Mouse (Mus musculus) c-Kit-positive CD71-positive TER-119-positive erythroid progenitor cells, embryonic 14.5 days (primary cell): ENCODE results near the gene Adam1b.

ENCODE experiments used
- DNase-seq: peaks from one replicate; pipeline ENCODE4 v3.0.0-alpha.2; 2013; ENCODE audit warnings: low spot score

Gene Adam1b

DNA sequence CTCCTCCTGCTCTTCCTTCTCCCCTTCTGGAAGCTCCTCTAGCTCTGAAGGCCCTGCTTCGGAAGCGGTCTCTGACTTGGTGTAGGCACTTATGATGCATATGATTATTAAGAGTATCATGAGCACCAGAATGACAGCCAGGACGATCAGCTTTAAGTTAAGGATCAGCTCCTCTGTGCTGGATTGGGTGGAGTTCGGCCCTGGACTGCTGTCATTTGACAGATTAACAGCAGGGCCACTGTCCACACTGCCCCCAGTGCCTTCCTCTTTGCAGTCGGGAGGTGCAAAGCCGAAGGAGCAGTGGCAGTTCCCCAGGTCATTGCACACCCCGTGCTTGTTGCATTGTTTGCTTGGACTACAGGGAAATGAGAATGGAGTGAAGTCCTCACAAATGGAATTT, 2.5 kb downstream of the Adam1b start:
- DNase-seq: no peak

DNA sequence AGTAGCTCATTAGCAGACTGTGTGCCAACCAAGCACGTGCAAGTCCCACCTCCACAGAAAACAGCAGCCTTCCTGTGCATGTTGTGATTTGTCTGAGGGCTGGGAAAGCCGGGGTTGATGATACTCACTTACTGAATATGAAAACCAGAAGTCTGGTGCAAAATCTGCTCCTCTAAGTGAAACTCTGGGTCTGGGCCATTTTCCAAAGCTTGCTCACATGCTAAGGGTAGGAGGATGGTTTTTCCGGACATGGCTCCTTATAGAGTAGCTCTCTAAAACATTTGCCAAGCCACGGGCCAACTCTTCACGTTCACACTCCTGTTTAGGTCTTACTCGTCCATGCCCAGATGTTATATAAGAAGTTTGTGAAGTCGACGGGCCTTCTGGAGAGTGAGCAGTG, 9.9 kb downstream of the Adam1b start:
- DNase-seq: no peak

DNA sequence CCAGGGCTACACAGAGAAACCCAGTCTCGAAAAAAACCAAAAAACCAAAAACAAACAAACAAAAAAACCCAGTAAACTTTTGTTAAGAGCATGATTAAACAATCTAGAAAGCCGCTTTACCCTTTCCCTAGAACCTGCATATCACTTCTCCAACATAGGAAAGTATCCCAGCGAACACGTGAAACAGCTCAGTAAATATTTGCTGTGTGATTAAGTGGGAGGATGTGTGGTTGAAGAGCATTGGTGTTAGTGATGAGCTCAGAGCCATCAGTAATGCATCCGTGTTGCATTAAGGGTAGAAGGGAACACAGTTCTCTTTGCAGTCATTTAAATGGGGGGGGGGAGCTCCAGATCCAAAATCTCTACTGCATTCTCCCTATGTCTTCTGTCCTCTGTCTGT, 18.4 kb downstream of the Adam1b start:
- DNase-seq: no peak

DNA sequence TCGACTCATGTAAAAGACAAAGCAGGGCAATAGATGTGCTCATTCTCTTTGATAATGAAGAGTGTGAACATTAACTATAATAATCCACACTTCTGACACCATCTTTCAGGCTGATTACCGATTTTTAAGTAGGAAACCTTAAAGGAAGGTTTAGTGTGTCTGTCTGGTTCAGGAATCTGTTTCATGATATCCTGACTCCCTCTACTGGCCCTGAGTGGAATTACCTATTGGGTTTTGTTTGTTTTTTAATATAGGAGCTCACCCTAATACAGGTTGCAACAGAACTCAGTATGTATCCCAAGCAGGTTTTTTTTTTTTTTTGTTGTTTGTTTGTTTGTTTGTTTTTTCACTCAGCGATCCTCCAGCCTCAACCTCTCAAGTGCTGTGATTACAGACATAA, 25.6 kb downstream of the Adam1b start:
- peak; percentile 81 for DNase-seq

DNA sequence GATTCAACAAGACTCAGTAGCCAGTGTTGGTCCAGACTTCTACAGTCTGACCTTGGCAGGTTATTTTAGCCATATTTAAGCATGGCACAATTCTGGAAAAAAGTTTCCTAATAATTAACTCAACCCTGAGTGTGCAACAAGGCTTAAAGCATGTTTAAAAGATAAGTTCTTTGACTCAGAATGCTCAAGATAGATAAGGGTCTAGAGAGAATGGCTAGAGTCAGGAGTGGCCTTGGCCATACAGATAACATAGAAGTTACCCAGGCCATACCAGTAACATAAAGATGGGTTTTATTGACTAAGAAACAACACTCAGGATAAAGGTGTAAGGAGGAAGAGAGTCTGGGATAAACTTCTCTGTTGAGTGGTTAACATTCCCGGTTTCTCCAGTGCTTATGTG, 27.2 kb downstream of the Adam1b start:
- peak; percentile 66 for DNase-seq

DNA sequence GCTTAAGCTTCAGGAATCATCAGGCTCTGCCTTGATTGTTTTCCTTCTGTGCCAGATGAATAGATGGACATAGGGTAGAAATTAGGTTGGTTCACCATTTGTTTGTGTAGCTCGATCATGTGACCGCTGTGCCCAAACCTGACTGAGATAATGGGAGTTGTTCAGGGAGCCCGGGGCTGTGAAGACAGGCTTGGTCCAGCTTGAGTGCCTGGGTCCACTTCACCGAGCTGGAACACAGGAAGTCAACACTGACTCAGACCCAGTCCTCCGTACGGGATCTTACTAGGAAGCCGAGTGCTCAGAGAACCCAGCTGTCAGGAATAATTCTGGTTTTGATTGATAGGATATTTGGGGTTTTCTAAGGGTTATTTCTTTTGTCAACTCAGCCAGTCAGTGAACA, 28.6 kb downstream of the Adam1b start:
- DNase-seq: no peak

DNA sequence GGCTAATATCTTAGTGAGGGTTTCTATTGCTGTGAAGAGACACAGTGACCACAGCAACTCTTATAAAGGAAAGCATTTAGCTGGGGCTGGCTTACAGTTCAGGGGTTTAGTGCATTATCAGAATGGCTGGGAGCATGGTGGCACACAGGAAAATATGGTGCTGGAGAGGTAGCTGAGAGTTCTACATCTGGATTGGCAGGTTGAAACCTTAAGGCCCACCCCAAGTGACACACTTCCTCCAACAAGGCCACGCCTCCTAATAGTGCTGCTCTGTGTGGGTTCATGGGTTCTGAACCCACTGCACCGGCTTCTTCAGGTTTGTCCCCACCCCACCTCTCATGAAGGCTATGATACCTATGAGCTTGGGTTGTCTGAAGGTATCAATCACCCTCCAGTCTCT, 30.8 kb downstream of the Adam1b start:
- DNase-seq: no peak

DNA sequence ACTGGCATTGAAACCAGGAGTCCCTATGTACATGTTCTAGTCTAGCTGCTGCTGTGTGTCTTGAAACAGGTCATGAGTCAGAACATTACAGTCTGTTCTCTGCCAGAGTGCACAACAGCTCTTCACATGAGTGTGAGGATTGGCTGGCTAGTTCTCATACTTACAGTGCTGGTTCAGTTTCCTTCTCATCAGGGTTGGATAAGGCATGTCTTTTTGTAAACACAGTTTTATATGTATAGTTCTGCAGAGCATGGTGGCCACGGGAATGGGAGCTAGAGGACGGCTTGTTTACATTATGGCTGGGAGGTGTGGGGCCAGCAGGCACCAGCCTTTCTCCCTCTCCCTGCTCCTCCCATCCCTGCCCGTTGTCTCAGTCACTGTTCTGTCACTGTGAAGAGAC, 33.7 kb downstream of the Adam1b start:
- no peak for DNase-seq

DNA sequence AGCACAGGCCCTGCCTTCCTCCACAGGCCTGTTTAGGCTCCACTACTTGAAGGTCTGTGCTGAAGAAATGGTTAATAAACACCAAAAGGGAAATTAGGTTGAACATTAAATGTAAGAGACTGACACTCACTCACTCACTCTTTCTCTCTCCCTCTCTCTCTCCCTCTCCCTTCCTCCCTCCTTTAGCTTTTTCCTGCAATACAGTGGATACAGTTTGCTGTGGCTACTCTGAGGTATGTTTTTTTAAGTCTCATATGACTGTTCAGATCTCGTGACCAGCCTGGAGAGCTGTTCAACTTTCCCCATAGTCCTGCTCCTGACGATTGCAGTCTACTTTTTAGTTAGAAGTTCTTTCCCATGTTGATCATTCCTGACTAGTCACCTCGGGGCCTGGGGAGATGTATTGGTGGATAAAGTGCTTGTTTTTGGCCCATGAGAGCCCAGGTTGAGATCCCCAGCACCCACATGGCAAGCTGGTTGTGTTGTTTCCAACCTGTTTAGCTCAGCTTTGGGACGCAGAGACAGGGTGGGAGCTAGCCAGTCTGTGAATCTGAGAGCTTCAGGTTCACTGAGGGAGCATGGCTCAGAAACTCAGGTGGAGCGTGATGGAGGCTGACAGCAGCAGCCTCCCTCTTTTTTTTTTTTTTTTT, 39.5 kb downstream of the Adam1b start:
- no peak for DNase-seq

DNA sequence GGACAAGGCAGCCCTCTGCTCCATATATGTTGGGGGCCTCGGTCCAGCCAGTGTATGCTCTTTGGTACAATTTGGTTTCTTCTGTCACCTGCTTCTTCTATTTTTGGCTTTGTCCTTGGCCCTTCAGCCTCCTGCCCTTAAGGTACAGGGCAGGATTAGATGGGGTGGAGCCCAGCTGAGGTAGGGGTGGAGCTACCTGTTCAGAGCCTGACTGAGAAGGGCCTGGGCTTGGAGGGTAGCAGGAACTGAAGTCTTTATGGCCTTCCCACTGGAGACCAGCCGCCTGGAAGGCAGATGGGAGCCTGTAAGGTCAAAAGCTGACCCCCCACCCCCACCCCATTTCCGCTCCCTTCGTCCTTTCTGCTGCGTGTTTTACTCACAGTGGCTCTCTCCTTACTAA, 40.3 kb downstream of the Adam1b start:
- DNase-seq: no peak

DNA sequence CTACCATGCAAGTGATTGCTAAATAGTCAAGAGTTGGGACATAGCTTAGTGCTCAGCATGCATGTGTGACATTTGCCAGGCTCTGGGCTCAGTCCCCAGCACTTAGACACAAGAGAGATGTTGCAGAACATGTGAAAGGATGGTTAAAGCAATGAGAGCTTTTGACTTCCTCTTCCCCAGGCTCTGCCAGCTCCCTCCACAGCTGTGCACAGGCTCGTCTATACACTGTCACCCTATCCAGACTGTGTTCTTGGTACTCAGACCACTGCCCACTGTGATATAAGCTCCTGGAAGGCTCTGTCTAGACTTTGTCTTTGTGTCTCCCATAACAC, 41.1 kb downstream of the Adam1b start:
- DNase-seq: no peak

DNA sequence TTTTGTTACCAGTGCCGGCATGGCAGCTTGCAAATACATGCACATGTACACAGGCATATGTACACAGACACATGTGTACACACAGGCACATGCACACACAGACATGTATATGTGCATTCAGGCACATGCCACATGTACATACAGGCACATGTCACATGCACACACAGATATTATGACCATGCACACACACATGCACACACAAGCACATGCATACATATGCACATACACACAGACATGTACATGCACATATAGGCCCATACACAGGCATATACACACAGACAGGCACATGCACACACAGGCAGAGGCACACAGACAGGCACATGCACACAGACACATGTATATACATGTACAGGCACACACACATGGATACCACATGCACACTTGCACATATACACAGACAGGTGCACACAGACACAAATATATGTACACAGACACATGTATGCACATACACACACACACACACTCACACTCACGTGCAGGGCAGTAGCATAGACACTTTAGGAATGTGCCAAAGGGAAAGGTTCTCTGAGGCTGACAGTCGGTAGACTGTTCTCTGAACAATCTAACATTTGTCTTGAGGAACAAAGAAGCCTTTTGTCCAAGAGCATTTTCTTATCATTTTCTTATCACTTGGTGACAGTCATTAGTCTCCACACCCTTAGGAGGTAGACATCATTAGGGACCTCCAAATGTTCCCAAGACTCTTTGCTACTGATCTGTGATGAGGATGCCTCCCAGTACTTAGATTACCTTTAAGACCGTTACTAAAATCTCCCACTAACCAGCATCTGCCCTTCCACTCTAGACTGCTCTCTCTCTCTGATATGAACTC, 41.7 kb downstream of the Adam1b start:
- DNase-seq: no peak

DNA sequence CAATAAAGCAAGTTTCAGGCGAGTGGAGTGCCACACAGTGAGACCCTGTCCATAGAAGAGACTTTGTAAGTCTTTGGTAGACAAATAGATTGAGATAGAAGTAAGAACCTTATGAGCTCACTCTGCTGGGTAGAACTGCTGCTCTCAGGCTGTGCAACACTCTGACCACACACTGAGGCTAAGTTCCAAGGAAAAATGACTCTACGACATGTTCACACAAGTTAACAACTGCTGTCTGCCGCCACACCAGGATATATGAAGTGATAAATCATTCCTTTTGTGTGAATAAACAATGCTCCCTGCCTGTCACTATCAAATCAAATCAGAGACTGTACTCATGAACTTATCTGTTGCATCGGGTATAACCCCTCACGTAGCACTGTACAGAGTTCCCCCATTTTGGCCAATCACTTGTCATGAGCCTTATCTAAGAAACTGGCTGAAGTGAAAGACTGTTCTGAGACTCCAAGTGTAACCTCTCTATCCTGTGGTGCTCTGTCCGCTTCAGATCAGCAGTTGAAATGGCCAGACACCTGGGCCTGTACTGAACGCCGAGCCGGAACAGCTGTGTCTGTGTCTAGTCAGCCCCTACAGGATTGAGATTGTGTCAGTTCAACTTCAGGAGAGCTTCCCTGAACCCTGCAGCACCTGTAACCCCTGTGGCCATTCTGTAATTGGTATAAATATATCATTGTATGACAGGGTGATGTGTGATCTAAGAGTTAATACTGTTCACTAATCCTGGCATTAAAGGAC, 47.5 kb downstream of the Adam1b start:
- DNase-seq: no peak

DNA sequence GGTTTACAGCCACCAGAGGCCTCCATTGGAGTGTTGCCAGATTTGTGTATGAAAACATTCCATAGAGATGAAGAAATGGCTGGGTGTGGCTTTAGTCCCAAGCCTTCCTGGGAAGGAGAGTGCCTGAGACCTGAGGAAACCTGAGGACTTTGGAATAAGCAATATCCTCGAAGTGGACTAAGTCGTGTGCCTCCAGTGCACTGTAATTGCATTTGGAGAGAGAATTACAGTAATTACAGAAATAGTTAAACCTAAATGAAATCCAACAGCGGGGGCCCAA, 48.8 kb downstream of the Adam1b start:
- no peak for DNase-seq

DNA sequence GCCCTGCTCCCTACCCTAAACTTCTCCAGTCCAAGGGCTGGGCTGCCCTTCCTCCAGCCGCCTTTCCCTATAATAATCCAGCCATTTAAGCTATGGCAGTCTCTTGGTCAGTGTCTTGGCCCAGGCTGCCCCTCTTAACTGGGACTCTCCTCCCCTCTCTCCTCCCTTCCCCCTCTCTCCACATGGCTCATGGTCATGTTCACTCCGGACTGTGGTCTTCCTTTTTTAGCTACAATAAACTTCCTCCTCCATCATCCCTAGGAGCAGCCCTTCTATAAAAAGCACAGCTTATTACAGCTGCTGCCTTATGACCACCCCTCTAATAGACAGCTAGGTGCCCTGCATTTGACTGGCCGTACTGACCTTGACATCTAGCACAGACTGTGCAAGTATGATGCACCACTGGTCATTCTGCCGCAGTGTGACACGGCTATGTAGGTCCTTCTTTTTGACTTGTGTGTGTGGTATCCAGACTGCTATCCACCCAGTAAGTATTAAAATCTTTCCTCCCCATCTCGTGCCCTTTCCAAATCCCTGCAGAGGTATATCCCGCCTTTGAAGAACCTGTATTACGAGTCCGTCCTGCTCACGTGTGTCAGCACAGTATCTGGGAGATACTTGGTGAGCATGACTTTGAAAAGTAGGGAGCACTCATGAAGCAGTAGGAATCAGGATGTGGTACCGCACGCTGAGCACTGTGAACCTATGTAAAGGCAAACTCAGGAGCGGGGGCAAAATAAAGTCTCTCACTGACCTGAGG, 49.3 kb downstream of the Adam1b start:
- no peak for DNase-seq

DNA sequence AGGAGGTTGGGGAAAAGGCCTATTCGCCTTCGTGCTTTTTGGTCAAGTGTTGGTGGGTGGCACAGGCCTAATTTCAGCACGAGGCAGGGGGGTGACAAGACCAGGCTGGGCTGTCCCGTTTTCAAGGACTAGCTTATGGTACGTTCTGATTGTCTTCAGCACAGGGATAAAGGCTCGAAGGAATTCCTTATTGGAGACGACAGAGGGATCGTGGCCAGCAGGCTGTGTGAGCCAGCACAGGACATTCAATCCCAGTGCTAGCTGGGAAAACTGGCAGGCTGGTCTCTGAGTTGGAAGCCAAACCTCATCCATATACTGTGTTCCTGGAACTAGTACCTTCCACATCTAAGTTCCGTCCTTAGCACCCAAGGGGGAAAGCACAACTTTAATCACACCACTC, 50.3 kb downstream of the Adam1b start:
- DNase-seq: no peak

DNA sequence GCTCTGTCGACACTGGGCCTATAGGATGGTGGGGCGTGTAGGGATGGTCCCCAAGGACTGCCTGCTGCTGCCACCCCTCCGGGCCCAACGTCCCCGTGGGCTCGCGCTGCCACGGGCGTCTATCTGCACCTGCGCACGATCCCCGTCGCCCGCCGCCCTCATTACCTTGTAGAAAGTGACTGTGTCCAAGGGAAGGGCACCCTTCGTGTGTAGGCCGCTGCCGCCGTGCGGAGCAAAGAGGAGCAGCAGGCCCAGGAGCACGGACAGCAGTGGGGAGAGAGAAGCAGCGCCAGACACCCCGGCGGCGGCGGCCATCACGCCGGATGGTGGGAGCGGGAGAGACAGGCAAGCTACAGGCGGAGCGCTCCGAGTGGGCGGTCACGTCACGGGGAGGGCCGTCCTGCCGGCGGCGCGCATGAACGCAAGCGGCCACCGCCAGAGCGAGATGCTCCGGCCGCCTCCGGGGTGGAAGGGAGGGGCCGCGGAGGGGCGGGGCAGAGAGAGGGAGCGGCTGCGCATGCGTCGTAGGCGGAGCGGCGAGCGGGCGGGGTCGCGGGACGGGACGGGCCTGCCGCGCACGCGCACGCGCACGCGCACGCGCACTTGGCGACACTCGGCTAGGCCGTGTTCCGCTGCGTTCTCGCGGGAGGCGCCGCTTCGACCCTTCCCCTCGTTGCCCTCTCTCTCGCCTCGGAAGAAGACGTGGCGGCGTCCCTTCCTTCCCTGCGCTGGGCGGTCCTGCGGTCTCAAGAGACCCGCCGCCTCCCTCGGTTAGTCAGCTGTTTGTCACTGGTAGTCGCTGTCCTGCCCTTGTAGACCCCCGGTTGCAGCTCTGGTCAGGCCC, 51.0 kb downstream of the Adam1b start, which contains the start of gene Erp29:
TSS of gene Erp29 (minus strand) at position 481 of the 844 bp plus-strand sequence.
- peak; percentile 93 for DNase-seq

DNA sequence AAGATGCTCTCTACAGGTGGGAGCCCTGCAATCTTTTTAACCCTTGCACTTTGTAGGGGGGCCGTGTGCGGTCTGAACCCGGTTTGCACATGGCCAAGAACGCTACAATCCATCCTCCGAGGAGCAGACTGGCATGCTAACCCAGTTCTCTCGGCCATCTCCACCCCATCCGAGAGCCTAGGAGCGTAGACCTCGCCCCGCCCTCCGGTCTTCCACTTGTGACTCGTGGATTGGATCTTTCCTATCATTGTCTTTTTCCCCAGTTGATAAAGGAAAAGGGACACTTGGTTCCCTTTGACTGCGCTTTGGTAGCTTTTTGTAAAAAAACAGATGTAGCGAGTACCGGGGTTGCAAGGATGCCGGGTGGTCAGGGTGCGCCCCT, 51.6 kb downstream of the Adam1b start, which contains the start of gene Tmem116:
TSS of gene Tmem116 (plus strand) at position 250 of the 382 bp plus-strand sequence.
- peak; percentile 61 for DNase-seq

DNA sequence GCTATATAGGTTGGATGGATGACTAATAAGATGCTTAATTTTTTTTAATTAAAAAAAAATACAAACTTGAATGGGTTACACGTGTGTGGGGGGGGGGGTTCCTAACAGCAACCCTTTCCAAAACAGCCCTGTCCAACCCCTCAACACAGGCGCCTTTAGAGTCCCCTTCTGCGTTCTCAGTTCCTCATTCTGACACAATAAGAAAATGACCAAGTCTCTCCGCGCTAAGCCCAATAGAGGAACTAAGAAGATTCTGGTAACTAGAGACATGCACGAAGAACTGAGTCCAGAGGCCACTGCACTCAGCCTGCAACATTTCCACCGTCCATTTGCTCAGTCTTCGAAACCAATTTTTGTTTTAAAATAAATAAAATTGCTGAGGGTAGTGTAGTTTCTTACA, 52.0 kb downstream of the Adam1b start:
- DNase-seq: no peak

DNA sequence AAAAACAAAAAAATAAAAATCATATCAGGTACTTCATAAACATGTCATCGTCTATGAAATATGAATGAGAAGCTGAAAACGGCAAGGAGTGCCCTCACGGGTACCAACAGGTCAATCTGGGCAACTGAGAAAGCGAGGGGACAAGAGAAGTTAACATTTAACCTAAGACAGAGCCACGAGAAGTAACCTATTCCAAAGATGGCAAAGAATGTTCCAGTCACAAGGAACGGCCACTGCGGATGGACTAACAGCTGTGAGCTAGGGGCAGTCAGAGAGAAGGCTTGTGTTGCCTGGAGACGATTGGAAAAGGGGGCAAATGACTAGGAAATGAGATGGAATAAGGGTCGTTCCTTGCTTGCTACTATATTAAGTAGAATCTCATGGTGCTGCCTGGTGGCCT, 52.8 kb downstream of the Adam1b start:
- no peak for DNase-seq
